Mouse (Mus musculus) monocyte, adult 2 months (primary cell): ENCODE data around the gene Ciapin1.

ENCODE experiments used
- DNase-seq, 2 experiments: peaks; one replicate each; pipeline ENCODE4 v3.0.0; 2022; ENCODE audit warnings: low spot score in 2 of 2, low read depth in 1 of 2

Gene Ciapin1

GRCm38 (mm10) chr8:94810855-94811254 is 27.3 kb downstream of the Ciapin1 start:
- DNase-seq, result no peak

- DNase-seq, result peak in 1 of 2 experiments; percentile 6
These were observed 28.0 kb downstream of the Ciapin1 start, which contains the start of gene Ccl17 for GRCm38 (mm10) chr8:94810153-94810552. Gene Ccl17, plus strand, starts transcription at chr8:94810453.

GRCm38 (mm10) chr8:94808372-94808771 is 29.8 kb downstream of the Ciapin1 start:
- DNase-seq, result no peak

GRCm38 (mm10) chr8:94807506-94807905 is 30.7 kb downstream of the Ciapin1 start:
- no peak for DNase-seq

- DNase-seq, result no peak
These were observed 32.3 kb downstream of the Ciapin1 start for GRCm38 (mm10) chr8:94805811-94806210.

- DNase-seq, result peak in 1 of 2 experiments; percentile 10
These were observed 33.4 kb downstream of the Ciapin1 start for GRCm38 (mm10) chr8:94804546-94805340.

- DNase-seq, result no peak
These were observed 34.6 kb downstream of the Ciapin1 start for GRCm38 (mm10) chr8:94803551-94803950.

- no peak for DNase-seq
These were observed 35.8 kb downstream of the Ciapin1 start for GRCm38 (mm10) chr8:94802375-94802774.

GRCm38 (mm10) chr8:94801293-94802095 is 36.7 kb downstream of the Ciapin1 start:
- DNase-seq, result no peak

- no peak for DNase-seq
These were observed 37.7 kb downstream of the Ciapin1 start for GRCm38 (mm10) chr8:94800278-94800968.

- no peak for DNase-seq
These were observed 43.4 kb downstream of the Ciapin1 start for GRCm38 (mm10) chr8:94794782-94795181.

GRCm38 (mm10) chr8:94794368-94794767 is 43.8 kb downstream of the Ciapin1 start:
- no peak for DNase-seq

- DNase-seq, result no peak
These were observed 48.8 kb downstream of the Ciapin1 start for GRCm38 (mm10) chr8:94789256-94789955.

GRCm38 (mm10) chr8:94787524-94788501 is 50.3 kb downstream of the Ciapin1 start:
- DNase-seq, result no peak

- no peak for DNase-seq
These were observed 52.1 kb downstream of the Ciapin1 start for GRCm38 (mm10) chr8:94785995-94786595.

- DNase-seq, result no peak
These were observed 52.7 kb downstream of the Ciapin1 start for GRCm38 (mm10) chr8:94785247-94785985.

GRCm38 (mm10) chr8:94783890-94784289 is 54.3 kb downstream of the Ciapin1 start:
- DNase-seq, result no peak

GRCm38 (mm10) chr8:94781838-94782235 is 56.3 kb downstream of the Ciapin1 start:
- no peak for DNase-seq
